Mouse (Mus musculus): ENCODE data around the gene Ciart. TPM values are rescaled to one million over a fixed set of nuclear protein-coding genes. Genes with fewer than 3 reads are reported as not detected.
A peak's percentile ranks its signal among the peaks of the same experiment; 100 is the strongest.

The Ciart gene
- polyA plus RNA-seq, 1 experiment from 2014 or later: 3.8 TPM

DNA sequence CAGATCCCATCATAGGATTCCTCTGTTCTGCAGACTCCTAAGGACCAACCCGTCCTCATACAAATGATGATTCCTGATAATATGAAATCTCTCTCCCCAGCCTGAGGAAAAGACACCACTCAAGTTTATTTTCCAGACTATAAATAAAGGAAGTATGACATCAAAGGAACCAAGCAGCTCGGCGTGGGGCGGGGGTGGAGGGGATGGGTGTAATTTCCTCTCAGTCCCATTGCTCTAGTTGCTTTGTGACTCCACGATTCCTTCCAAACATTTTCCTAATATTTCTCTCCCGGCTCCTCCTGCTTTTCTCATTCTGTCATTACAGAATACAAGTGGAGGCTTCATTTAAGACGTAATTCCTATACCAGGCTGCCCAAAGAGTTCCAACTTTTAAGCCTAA is 11.1 kb upstream of the Ciart start:
- peak overlapping the region; percentile 66 for H3K4me3 ChIP-seq (ENCODE audit: low read length)
- peak overlapping the region; percentile 97 for H3K27ac ChIP-seq (ENCODE audit: low read length)
- peak overlapping the region; percentile 60 for H3K4me2 ChIP-seq (ENCODE audit: low read depth, low read length)
- WGBS: 18% methylated on average over 7 of the region's 7 CpGs
- H3K4me1 ChIP-seq (ENCODE audit: control insufficient read depth, insufficient read depth, low read length): peaks cover 32% of the 10 kb centered on the region
- H3K9me3 ChIP-seq (replicated peaks; ENCODE audit: control insufficient read depth, low read length): no peaks in the 10 kb centered on the region
- ATAC-seq (replicated peaks; ENCODE audit: extremely low read depth, insufficient read depth, low FRiP score): no peak
- peak overlapping the region; percentile 72 for H3K9ac ChIP-seq (ENCODE audit: low read length)
- H3K36me3 ChIP-seq (ENCODE audit: control insufficient read depth, insufficient read depth): peaks cover 5% of the 10 kb centered on the region; the same call in 1 of the 2 replicates
- H3K27me3 ChIP-seq (ENCODE audit: control insufficient read depth, insufficient read depth, low read length): no peaks in the 10 kb centered on the region

GRCm38 (mm10) chr3:95892066-95893052 is 10.3 kb upstream of the Ciart start:
- peaks cover 32% of the 10 kb centered on the region for H3K4me1 ChIP-seq (ENCODE audit: control insufficient read depth, insufficient read depth, low read length)
- H3K36me3 ChIP-seq (ENCODE audit: control insufficient read depth, insufficient read depth): peaks cover under 1% of the 10 kb centered on the region; the same call in 1 of the 2 replicates
- no peaks in the 10 kb centered on the region for H3K27me3 ChIP-seq (ENCODE audit: control insufficient read depth, insufficient read depth, low read length)
- peak overlapping the region; percentile 73 for H3K9ac ChIP-seq (ENCODE audit: low read length)
- peak overlapping the region; percentile 54 for H3K4me3 ChIP-seq (ENCODE audit: low read length)
- no peaks in the 10 kb centered on the region for H3K9me3 ChIP-seq (replicated peaks; ENCODE audit: control insufficient read depth, low read length)
- no peak for ATAC-seq (replicated peaks; ENCODE audit: extremely low read depth, insufficient read depth, low FRiP score)
- WGBS: 32% methylated on average over 11 of the region's 11 CpGs
- H3K27ac ChIP-seq (ENCODE audit: low read length): peak overlapping the region; percentile 97
- H3K4me2 ChIP-seq (ENCODE audit: low read depth, low read length): peak overlapping the region; percentile 67

DNA sequence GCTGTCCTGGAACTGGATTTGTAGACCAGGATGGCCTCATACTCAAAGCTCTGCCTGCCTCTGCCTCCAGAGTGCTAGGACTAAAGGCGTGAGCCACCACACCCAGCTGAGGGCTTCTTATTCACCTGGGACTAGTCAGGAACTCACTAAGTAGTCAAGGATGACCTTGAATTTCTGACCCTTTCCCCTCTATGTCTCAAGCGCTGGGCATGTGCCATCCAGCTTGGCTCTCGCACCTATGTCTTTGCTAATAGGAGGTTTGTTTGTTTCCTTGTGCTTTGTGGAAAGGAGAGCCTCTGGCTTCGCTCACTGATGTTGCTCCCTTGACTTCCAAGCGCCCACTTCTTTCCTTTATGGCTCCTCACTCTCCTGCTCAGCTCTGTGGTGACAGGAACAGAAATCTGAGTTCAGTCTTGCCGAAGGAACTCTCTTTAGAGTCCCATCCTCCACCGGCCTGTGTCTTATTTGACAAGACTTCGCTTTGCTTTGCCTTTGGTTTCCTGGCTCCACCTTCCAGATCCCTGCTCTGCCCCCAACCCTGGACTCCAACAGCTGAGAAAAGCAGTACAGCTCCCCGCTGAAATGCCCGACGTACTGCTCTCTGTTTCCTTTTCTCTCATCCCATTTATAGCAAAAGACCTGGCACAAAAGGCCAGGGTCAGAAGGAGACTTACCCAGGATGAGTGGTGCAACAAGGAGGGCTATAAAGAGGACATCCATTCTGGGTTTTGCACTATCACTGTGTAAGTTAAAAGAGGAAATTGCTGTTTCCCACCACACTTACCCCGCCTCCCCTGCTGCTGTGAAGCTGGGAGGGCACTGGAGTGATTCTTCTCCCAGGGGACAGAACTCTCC is 9.4 kb upstream of the Ciart start, which contains the start of gene BC028528:
Gene BC028528 (minus strand): TSS at position 795 of the 855 bp plus-strand sequence.
- H3K9ac ChIP-seq (ENCODE audit: low read length): peak within 1 kb of the TSS; percentile 73
- H3K27ac ChIP-seq (ENCODE audit: low read length): peak within 1 kb of the TSS; percentile 97
- no peaks in the 10 kb centered on the region for H3K36me3 ChIP-seq (ENCODE audit: control insufficient read depth, insufficient read depth)
- no peaks in the 10 kb centered on the region for H3K27me3 ChIP-seq (ENCODE audit: control insufficient read depth, insufficient read depth, low read length)
- H3K9me3 ChIP-seq (replicated peaks; ENCODE audit: control insufficient read depth, low read length): no peaks in the 10 kb centered on the region
- no peak for ATAC-seq (replicated peaks; ENCODE audit: extremely low read depth, insufficient read depth, low FRiP score)
- 19% methylated on average over 12 of the region's 12 CpGs for WGBS
- H3K4me3 ChIP-seq (ENCODE audit: low read length): peak within 1 kb of the TSS; percentile 54
- H3K4me2 ChIP-seq (ENCODE audit: low read depth, low read length): peak within 1 kb of the TSS; percentile 67
- H3K4me1 ChIP-seq (ENCODE audit: control insufficient read depth, insufficient read depth, low read length): peaks cover 32% of the 10 kb centered on the region

- Histone ChIP-seq H3K9ac (ENCODE audit: low read length) (no peak overlapping the region), H3K4me1 (ENCODE audit: control insufficient read depth, insufficient read depth, low read length) (peaks cover 24% of the 10 kb centered on the region), H3K27ac (ENCODE audit: low read length) (no peak overlapping the region), H3K9me3 (replicated peaks; ENCODE audit: control insufficient read depth, low read length) (no peaks in the 10 kb centered on the region), H3K36me3 (ENCODE audit: control insufficient read depth, insufficient read depth) (peaks cover 5% of the 10 kb centered on the region; the same call in 1 of the 2 replicates), H3K27me3 (ENCODE audit: control insufficient read depth, insufficient read depth, low read length) (no peaks in the 10 kb centered on the region), H3K4me3 (ENCODE audit: low read length) (no peak overlapping the region), H3K4me2 (ENCODE audit: low read depth, low read length) (no peak overlapping the region)
- WGBS: 68% methylated on average over 3 of the region's 3 CpGs
- no peak for ATAC-seq (replicated peaks; ENCODE audit: extremely low read depth, insufficient read depth, low FRiP score)
These were observed 7.6 kb upstream of the Ciart start for GRCm38 (mm10) chr3:95889664-95890063.

DNA sequence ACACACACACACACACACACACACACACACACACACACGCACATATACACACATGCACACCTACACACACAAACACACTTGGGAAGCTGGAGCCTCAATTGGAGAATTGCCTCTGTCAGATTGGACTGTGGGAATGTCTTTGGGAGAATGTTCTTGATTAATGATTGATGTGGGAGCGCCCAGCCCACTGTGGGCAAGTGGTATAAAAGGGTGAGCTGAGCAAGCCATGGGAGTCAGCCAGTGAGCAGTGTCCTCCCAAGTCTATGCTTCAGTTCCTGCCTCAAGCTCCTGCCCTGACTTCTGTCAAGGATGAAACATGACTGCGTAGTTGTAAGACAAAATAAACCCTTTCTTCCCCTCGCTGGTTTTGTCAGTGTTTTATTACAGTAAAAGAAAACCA is 5.5 kb upstream of the Ciart start:
- no peaks in the 10 kb centered on the region for H3K9me3 ChIP-seq (replicated peaks; ENCODE audit: control insufficient read depth, low read length)
- no peaks in the 10 kb centered on the region for H3K27me3 ChIP-seq (ENCODE audit: control insufficient read depth, insufficient read depth, low read length)
- no peak overlapping the region for H3K4me3 ChIP-seq (ENCODE audit: low read length)
- H3K36me3 ChIP-seq (ENCODE audit: control insufficient read depth, insufficient read depth): peaks cover 8% of the 10 kb centered on the region; the same call in 1 of the 2 replicates
- no peak overlapping the region for H3K9ac ChIP-seq (ENCODE audit: low read length)
- no peak for ATAC-seq (replicated peaks; ENCODE audit: extremely low read depth, insufficient read depth, low FRiP score)
- peaks cover 22% of the 10 kb centered on the region for H3K4me1 ChIP-seq (ENCODE audit: control insufficient read depth, insufficient read depth, low read length)
- no peak overlapping the region for H3K27ac ChIP-seq (ENCODE audit: low read length)
- 75% methylated on average over 4 of the region's 4 CpGs for WGBS
- H3K4me2 ChIP-seq (ENCODE audit: low read depth, low read length): no peak overlapping the region

DNA sequence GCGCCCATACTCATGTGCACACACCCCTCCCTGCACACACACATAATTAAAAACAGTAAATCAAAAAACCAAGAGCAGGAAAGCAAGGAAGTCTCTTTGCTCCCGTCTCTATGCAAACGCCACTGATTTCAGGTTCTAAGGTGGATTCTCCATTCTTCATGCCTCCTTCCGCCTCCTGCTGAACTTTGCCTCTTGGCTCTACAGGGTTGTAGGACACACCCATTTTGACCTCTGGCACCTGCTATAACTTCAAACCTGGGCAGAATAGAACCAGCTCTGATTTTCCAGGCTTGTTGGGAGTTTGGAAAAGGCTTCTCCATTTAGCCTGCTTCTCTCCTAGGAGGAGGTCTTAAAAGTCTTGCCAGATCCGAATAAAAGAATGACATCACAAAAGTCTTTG is 2.3 kb upstream of the Ciart start:
- Histone ChIP-seq H3K27me3 (ENCODE audit: control insufficient read depth, insufficient read depth, low read length) (no peaks in the 10 kb centered on the region), H3K4me1 (ENCODE audit: control insufficient read depth, insufficient read depth, low read length) (peaks cover 16% of the 10 kb centered on the region), H3K4me3 (ENCODE audit: low read length) (no peak overlapping the region), H3K27ac (ENCODE audit: low read length) (no peak overlapping the region), H3K36me3 (ENCODE audit: control insufficient read depth, insufficient read depth) (peaks cover 8% of the 10 kb centered on the region; the same call in 1 of the 2 replicates), H3K4me2 (ENCODE audit: low read depth, low read length) (no peak overlapping the region), H3K9me3 (replicated peaks; ENCODE audit: control insufficient read depth, low read length) (no peaks in the 10 kb centered on the region), H3K9ac (ENCODE audit: low read length) (no peak overlapping the region)
- ATAC-seq (replicated peaks; ENCODE audit: extremely low read depth, insufficient read depth, low FRiP score): no peak
- 86% methylated on average over 5 of the region's 5 CpGs for WGBS

GRCm38 (mm10) chr3:95882816-95883425 is 870 bp upstream of the Ciart start:
- peaks cover 16% of the 10 kb centered on the region for H3K4me1 ChIP-seq (ENCODE audit: control insufficient read depth, insufficient read depth, low read length)
- H3K27me3 ChIP-seq (ENCODE audit: control insufficient read depth, insufficient read depth, low read length): no peaks in the 10 kb centered on the region
- ATAC-seq (replicated peaks; ENCODE audit: extremely low read depth, insufficient read depth, low FRiP score): 0 out of 2 replicates have a peak, but pooled peaks have one; percentile 24
- H3K36me3 ChIP-seq (ENCODE audit: control insufficient read depth, insufficient read depth): peaks cover 8% of the 10 kb centered on the region; the same call in 1 of the 2 replicates
- peak overlapping the region; percentile 66 for H3K4me3 ChIP-seq (ENCODE audit: low read length)
- H3K9me3 ChIP-seq (replicated peaks; ENCODE audit: control insufficient read depth, low read length): no peaks in the 10 kb centered on the region
- H3K27ac ChIP-seq (ENCODE audit: low read length): peak overlapping the region; percentile 69
- WGBS: 2% methylated on average over 24 of the region's 24 CpGs
- peak overlapping the region; percentile 66 for H3K9ac ChIP-seq (ENCODE audit: low read length)
- H3K4me2 ChIP-seq (ENCODE audit: low read depth, low read length): peak overlapping the region; percentile 100

DNA sequence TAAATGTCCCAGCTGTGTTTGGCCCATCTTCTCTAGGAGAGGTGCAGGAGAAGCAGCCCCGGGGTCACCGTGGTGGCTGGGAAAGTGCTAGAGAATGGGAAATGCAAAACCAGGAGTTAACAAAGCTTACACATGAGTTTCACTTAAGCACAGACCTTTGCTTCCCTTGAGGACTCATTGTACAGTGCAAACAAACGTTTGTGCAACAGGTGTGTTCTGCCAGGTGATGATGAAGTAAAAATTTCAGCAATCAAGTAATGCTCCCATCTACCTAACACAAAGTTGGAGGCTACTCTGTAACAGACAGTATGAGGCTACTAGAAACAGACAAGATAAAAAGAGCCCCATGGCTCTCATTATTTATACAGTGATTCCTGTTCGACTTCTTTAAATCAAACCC is 3.0 kb downstream of the Ciart start:
- 89% methylated on average over 4 of the region's 4 CpGs for WGBS
- Histone ChIP-seq H3K4me2 (ENCODE audit: low read depth, low read length) (no peak overlapping the region), H3K9ac (ENCODE audit: low read length) (no peak overlapping the region), H3K4me1 (ENCODE audit: control insufficient read depth, insufficient read depth, low read length) (peaks cover 16% of the 10 kb centered on the region), H3K4me3 (ENCODE audit: low read length) (no peak overlapping the region), H3K27ac (ENCODE audit: low read length) (no peak overlapping the region), H3K9me3 (replicated peaks; ENCODE audit: control insufficient read depth, low read length) (no peaks in the 10 kb centered on the region), H3K27me3 (ENCODE audit: control insufficient read depth, insufficient read depth, low read length) (no peaks in the 10 kb centered on the region), H3K36me3 (ENCODE audit: control insufficient read depth, insufficient read depth) (0 out of 2 replicates have a peak, but pooled peaks cover 2% of the 10 kb centered on the region)
- ATAC-seq (replicated peaks; ENCODE audit: extremely low read depth, insufficient read depth, low FRiP score): no peak
